Mouse (Mus musculus) intestine, postnatal 0 days (tissue): ENCODE data around the gene Hnrnpul2. TPM values are rescaled to one million over a fixed set of nuclear protein-coding genes. Genes with fewer than 3 reads are reported as not detected.
A peak's percentile ranks its signal among the peaks of the same experiment; 100 is the strongest.

ENCODE experiments used
- ATAC-seq: fragments of 200-750 bp; cut with Nextera tagmentation; 2 replicates; pipeline ENCODE4 v1.8.0; 2017; ENCODE audit warnings: mild to moderate bottlenecking, moderate TSS enrichment, moderate library complexity
- H3K27ac ChIP-seq: fragments of 300-500 bp; sonication (generic); 2 replicates; pipeline ENCODE4 v1.5.1; 2014; ENCODE audit warnings: mild to moderate bottlenecking, low read depth, low read length, moderate library complexity
- H3K27me3 ChIP-seq: fragments of 300-500 bp; sonication (generic); replicated peaks from 2 replicates; pipeline ENCODE4 v1.6.1; 2014; ENCODE audit warnings: low read length, mixed read lengths; ENCODE audit not compliant: control insufficient read depth, insufficient read depth
- H3K36me3 ChIP-seq: fragments of 300-500 bp; sonication (generic); 2 replicates; pipeline ENCODE4 v1.6.1; 2014; ENCODE audit warnings: mild to moderate bottlenecking, moderate library complexity; ENCODE audit not compliant: control insufficient read depth, insufficient read depth
- H3K4me1 ChIP-seq: fragments of 300-500 bp; sonication (generic); replicated peaks from 2 replicates; pipeline ENCODE4 v1.6.1; 2014; ENCODE audit warnings: antibody characterized with exemption, low read length, mixed read lengths; ENCODE audit not compliant: control insufficient read depth, insufficient read depth
- H3K4me2 ChIP-seq: fragments of 300-500 bp; sonication (generic); replicated peaks from 2 replicates; pipeline ENCODE4 v1.6.1; 2014; ENCODE audit warnings: low read depth, mild to moderate bottlenecking, moderate library complexity
- H3K4me3 ChIP-seq: fragments of 300-500 bp; sonication (generic); 2 replicates; pipeline ENCODE4 v1.5.1; 2014; ENCODE audit warnings: low read depth, low read length
- H3K9ac ChIP-seq: fragments of 300-500 bp; sonication (generic); 2 replicates; pipeline ENCODE4 v1.6.1; 2014; ENCODE audit warnings: mild to moderate bottlenecking, low read depth, low read length
- H3K9me3 ChIP-seq: fragments of 300-500 bp; sonication (generic); 2 replicates; pipeline ENCODE4 v1.6.1; 2016; ENCODE audit warnings: mixed run types; ENCODE audit not compliant: control insufficient read depth
- CTCF ChIP-seq: sonication (generic); IDR thresholded peaks from 2 replicates; pipeline ENCODE4 v1.5.1; 2016; ENCODE audit warnings: low read depth, mild to moderate bottlenecking, control low read depth, antibody characterized with exemption, moderate library complexity
- WGBS: fragments of 180-500 bp; shearing (Covaris S2); extraction: QIAGEN DNeasy Blood & Tissue Kit; methylation state at CpG from one replicate; pipeline ENCODE4 v1.1.7; 2014; 5-methylcytosine and 5-hydroxymethylcytosine counted together
- polyA plus RNA-seq: library from polyadenylated mRNA; unstranded; fragments of >200 nt; fragmentation: Nextera tagmentation; extraction: Ambion mirVana; gene quantifications from 2 replicates; pipeline ENCODE4 v1.2.1, GENCODE M21; 2015

The Hnrnpul2 gene
- polyA plus RNA-seq, 1 experiment from 2014 or later = 5.4 TPM

DNA sequence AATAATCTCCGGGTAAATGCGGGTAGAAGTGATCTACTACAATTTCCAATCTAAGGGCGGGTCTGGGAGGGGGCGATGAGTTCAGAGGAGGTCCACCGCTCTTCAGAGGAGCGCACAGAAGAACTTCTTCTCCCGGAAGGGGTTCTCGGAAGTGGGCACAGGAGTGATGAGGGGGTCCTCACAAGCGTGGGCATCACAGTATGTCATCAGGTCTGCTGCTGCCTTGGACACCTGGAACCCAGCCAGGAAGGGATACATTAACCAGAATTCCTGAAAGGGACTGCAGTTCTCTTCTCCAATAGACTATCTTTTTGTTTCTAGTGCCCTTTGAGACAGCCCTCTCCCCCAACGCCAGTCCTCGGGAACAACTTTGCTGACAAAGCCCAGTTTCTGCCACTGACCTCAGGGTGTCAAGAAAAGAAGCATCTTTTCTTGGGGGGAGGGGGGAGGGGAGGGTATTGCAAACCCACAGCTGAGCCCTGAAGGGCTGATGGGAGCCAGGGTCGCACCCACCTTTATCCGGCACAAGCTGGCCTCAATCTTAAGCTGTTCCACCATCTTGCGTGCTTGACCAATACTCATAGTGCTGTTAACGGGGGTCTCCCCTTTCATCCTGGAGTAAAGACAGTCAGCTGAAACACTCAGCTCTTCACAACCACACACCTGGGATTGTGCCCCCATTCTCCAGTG lies 18.4 kb downstream of the Hnrnpul2 start:
- ATAC-seq = no peak

DNA sequence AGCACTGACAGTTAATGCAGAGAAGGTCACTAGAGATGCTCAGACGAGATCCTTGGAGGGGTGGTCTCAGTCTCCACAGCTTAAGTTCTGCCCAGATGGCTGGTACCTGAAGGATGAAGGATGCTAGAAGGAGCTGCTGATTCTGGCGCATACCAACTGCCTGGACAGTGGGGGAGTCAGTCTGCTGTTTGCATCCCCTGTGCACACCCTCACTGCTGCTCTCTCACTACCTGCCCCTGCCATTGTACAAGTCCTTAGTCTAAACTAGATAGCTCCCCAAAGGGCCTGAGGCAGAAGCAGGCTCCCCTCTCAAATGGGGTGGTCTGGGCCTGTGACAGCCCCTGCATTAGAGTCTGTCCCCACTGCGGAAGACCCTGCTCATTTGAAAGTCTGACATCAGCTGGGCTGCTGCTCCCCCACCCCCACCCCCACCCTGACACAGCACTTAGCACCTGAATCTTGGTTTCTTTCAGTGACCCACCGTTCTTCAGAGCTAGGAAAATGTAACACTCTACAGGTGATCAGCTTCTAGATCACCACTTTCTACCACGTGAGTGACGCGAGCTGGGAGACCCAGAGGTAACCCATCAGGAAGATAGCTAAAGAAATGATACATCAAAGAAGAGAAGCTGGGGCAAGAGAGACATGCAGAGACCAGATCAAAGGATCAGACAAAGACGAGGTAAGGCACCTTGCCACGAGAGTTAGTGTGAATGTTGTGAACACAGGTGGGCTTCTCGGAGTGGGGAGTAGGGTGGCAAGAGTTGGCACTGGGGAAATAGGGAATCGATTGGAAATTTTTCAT lies 19.5 kb downstream of the Hnrnpul2 start, which contains the start of gene Gng3:
Gng3 (minus strand) TSS at position 92 of the 805 bp plus-strand sequence.
- H3K27me3 ChIP-seq = no peaks in the 10 kb centered on the region
- WGBS = 81% methylated on average over 11 of the region's 11 CpGs

More for the DNA sequence above, 18.4 kb downstream of the Hnrnpul2 start:
- TF ChIP-seq CTCF = no peak
- Histone ChIP-seq H3K9ac (peak overlapping the region; percentile 83), H3K4me2 (peak overlapping the region; percentile 89), H3K27me3 (no peaks in the 10 kb centered on the region), H3K36me3 (peaks cover 15% of the 10 kb centered on the region), H3K4me1 (no peaks in the 10 kb centered on the region), H3K27ac (peak overlapping the region; percentile 92), H3K4me3 (peak overlapping the region; percentile 62), H3K9me3 (no peaks in the 10 kb centered on the region)
- 20% methylated on average over 15 of the region's 15 CpGs for WGBS

DNA sequence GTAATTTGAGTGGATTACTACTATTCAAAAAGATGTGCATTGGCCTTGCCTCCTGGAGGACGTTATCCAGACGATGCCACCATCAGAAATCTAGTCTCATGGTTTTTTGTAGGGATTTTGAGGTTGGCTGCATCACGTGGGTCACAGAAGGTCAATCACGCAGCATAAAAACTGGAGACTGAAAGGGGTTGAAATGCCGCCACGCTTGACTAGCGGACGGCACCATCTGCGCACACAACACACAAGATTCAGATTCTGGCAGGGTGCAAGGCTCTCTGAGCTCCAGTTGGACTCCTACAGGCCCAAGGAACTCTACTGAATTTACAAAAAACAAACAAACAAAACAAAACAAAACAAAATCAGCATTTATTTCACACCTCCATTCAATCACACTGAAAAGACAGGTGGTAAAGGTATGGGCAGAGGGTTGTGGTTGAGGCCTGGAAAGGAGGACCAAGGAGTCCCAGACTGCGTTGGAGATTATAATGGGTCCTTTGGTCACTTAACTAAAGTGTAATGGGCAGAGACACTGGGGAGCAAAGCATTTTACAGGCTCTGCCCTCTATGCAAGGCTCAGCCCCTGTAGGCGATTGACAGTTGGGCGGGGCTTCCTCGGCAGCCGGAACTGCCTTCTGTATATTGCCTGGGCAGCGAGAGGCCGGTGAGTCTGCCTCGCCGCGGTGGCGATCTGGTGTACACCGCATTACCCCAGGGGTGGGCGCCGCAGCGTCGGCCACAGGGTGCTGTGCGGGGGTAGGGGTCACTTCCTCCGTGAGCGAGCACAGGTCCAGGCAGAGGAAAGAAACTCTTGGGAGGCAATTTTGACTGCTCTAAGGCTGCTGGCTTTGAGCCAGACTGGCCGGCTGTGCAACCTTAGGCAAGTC lies 20.3 kb downstream of the Hnrnpul2 start:
- peak overlapping the region; percentile 21 for H3K27ac ChIP-seq
- H3K4me2 ChIP-seq = peak overlapping the region; percentile 66
- ATAC-seq = peak; percentile 60
- H3K4me1 ChIP-seq = no peaks in the 10 kb centered on the region
- no peaks in the 10 kb centered on the region for H3K27me3 ChIP-seq
- no peaks in the 10 kb centered on the region for H3K9me3 ChIP-seq
- H3K36me3 ChIP-seq = peaks cover 6% of the 10 kb centered on the region; the same call in 1 of the 2 replicates
- TF ChIP-seq CTCF = no peak
- whole genome bisulfite sequencing = 26% methylated on average over 29 of the region's 29 CpGs
- H3K9ac ChIP-seq = peak overlapping the region; percentile 60
- peak overlapping the region; percentile 41 for H3K4me3 ChIP-seq

More for the DNA sequence above, 19.5 kb downstream of the Hnrnpul2 start, which contains the start of gene Gng3:
- no peak for TF ChIP-seq CTCF
- Histone ChIP-seq H3K4me1 (no peaks in the 10 kb centered on the region), H3K4me2 (peak within 1 kb of the TSS; percentile 89), H3K4me3 (peak within 1 kb of the TSS; percentile 62), H3K27ac (peak within 1 kb of the TSS; percentile 92), H3K9me3 (no peaks in the 10 kb centered on the region), H3K36me3 (peaks cover 11% of the 10 kb centered on the region; the same call in 1 of the 2 replicates), H3K9ac (peak within 1 kb of the TSS; percentile 83)
- ATAC-seq = no peak

DNA sequence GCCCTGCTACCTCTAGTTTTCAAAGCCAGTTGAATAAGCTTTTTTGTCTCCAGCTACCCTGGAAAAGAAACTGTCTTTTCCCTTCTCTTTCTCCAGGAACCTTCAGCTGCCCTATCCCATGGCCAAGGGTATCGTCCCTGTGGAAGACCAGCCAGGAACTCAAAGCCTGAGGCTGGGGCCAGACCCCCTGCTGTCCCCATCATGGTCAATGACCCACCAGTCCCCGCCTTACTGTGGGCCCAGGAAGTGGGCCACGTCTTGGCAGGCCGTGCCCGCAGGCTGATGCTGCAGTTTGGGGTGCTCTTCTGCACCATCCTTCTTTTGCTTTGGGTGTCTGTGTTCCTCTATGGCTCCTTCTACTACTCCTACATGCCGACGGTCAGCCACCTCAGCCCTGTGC lies 21.2 kb downstream of the Hnrnpul2 start:
- no peaks in the 10 kb centered on the region for H3K9me3 ChIP-seq
- H3K36me3 ChIP-seq = peaks cover 4% of the 10 kb centered on the region
- H3K9ac ChIP-seq = peak overlapping the region; percentile 60
- no peaks in the 10 kb centered on the region for H3K4me1 ChIP-seq
- 94% methylated on average over 7 of the region's 7 CpGs for WGBS
- H3K27ac ChIP-seq = no peak overlapping the region
- TF ChIP-seq CTCF = no peak
- no peaks in the 10 kb centered on the region for H3K27me3 ChIP-seq
- no peak for ATAC-seq
- peak overlapping the region; percentile 41; the same call in 1 of the 2 replicates for H3K4me3 ChIP-seq
- peak overlapping the region; percentile 66 for H3K4me2 ChIP-seq

DNA sequence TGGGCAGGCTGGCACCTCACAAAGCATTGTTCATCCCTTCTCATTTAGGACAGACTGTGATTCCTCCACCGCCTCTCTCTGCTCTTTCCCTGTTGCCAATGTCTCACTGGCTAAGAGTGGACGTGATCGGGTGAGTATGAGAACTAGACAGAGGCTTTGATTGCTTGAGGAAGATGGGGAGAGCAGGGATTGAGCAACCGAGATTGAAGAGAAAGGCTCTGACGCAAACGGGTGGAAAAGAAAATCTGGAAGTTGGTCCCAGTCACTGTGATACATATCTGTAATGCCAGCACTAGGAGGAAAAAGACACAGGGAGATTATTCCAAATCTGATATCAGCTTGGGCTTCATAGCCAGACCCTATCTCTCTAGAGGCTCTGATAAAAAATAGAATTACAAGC lies 23.2 kb downstream of the Hnrnpul2 start:
- no peak for ATAC-seq
- TF ChIP-seq CTCF = no peak
- H3K4me1 ChIP-seq = no peaks in the 10 kb centered on the region

More for the DNA sequence above, 23.2 kb downstream of the Hnrnpul2 start:
- Histone ChIP-seq H3K4me3 (no peak overlapping the region), H3K9me3 (no peaks in the 10 kb centered on the region), H3K27me3 (no peaks in the 10 kb centered on the region), H3K36me3 (peaks cover 23% of the 10 kb centered on the region), H3K4me2 (no peak overlapping the region), H3K9ac (no peak overlapping the region), H3K27ac (no peak overlapping the region)
- 87% methylated on average over 6 of the region's 6 CpGs for WGBS
